Mouse (Mus musculus) megakaryocyte, embryonic 14.5 days (primary cell): ENCODE data around the gene Pde7b.
"Not testable (repeated sequence)": the region's sequence is repeated elsewhere in the genome, so short reads cannot be mapped to it uniquely, and the experiment has no call there.

Source experiments
- FLI1 ChIP-seq: IDR thresholded peaks from 2 replicates; pipeline ENCODE4 v1.6.1; 2012; ENCODE audit warnings: low read length, inconsistent platforms, mixed read lengths
- GATA1 ChIP-seq: IDR thresholded peaks from 3 replicates; pipeline ENCODE4 v1.6.1; 2012; ENCODE audit warnings: mixed read lengths, low read length, inconsistent platforms, borderline replicate concordance

DNA sequence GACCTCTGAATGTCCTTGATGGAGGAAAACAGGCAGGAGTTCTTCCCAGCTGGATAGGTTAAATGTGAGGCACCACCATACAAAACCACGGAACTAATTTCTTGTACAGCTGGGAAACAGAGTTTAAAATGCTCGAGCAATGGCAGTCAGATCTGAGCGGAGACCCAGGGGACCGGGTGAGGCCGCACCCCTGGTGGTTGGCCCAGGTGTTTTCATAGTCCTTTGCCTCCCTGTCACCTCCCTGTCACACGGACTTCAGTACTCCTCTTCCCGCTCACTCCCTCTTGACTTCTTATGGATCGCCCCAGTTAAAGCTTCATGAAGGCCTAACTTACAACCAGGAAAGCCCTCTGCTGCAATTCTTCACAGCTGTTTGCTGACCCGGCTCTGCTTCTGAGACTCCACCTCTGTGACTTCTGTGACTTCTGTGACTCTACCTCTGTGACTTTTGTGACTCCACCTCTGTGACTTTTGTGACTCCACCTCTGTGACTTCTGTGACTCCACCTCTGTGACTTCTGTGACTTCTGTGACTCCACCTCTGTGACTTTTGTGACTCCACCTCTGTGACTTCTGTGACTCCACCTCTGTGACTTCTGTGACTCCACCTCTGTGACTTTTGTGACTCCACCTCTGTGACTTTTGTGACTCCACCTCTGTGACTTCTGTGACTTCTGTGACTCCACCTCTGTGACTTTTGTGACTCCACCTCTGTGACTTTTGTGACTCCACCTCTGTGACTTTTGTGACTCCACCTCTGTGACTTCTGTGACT lies 206.9 kb downstream of the Pde7b start:
- TF ChIP-seq GATA1, FLI1: not testable (repeated sequence)
